Mouse (Mus musculus): ENCODE results near the gene Nav2. TPM values are rescaled to one million over a fixed set of nuclear protein-coding genes. Genes with fewer than 3 reads are reported as not detected.

The Nav2 gene
- polyA plus RNA-seq, 1 experiment, result 46.2 TPM

GRCm38 (mm10) chr7:49350321-49351007 is 441.9 kb downstream of the Nav2 start:
- Histone ChIP-seq H3K4me1 (replicated peaks; ENCODE audit: control insufficient read depth, insufficient read depth, low read length) (no peaks in the 10 kb centered on the region), H3K27me3 (ENCODE audit: control insufficient read depth, insufficient read depth, low read length) (no peaks in the 10 kb centered on the region), H3K4me3 (ENCODE audit: control insufficient read depth, insufficient read depth, low read length) (no peak overlapping the region), H3K27ac (ENCODE audit: control insufficient read depth, insufficient read depth, low read length) (no peak overlapping the region), H3K36me3 (ENCODE audit: control insufficient read depth, insufficient read depth, low read length) (no peaks in the 10 kb centered on the region)
- WGBS, result 82% methylated on average over 8 of the region's 8 CpGs
- DNase-seq, result no peak
- TF ChIP-seq POLR2A (IDR thresholded peaks at IDR 0.05; ENCODE audit: control insufficient read depth, extremely low read depth, insufficient read depth, low read length, poor library complexity) (no peak), CTCF (IDR thresholded peaks at IDR 0.05; ENCODE audit: borderline replicate concordance, control insufficient read depth, extremely low read depth, insufficient read depth, low read length, poor library complexity) (no peak)

DNA sequence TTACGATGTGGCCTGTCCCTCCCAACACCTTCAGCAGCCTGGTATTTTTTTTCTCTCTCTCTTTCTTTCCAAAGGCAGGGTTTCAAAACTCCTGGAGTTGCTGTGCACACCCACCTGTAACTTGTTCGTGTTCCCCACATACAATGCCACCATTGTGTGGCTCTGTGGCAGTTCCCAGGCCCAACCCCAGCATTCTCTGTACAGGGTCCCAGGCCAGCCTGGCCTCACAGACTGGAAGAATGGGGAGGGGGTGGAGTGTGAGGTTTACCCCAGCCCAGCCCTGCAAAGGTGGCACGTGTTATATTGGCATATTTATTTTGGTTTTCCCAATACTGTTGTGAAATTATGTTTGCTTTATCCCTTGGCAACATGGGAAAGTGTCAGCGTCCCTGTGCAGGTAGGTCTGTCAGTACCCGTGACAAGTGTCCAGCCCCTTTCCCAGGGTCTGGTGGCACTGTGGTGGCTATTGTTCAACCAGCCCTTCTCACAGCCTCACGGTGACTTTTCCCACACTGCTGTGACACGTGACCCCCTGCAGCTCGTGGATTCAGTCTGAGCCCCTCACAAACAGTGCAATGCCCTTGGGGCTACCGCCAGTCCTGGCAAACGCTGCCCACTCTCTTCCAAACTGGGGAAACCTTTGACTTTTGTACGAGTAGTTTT is 443.2 kb downstream of the Nav2 start:
- H3K27me3 ChIP-seq (ENCODE audit: control insufficient read depth, insufficient read depth, low read length), result no peaks in the 10 kb centered on the region
- 71% methylated on average over 11 of the region's 11 CpGs for WGBS

GRCm38 (mm10) chr7:49357441-49358165 is 449.1 kb downstream of the Nav2 start:
- Histone ChIP-seq H3K27me3 (ENCODE audit: control insufficient read depth, insufficient read depth, low read length) (no peaks in the 10 kb centered on the region), H3K36me3 (ENCODE audit: control insufficient read depth, insufficient read depth, low read length) (no peaks in the 10 kb centered on the region), H3K27ac (ENCODE audit: control insufficient read depth, insufficient read depth, low read length) (no peak overlapping the region), H3K4me3 (ENCODE audit: control insufficient read depth, insufficient read depth, low read length) (no peak overlapping the region), H3K4me1 (replicated peaks; ENCODE audit: control insufficient read depth, insufficient read depth, low read length) (peaks cover 3% of the 10 kb centered on the region; the same call in 1 of the 2 replicates)
- WGBS, result 79% methylated on average over 18 of the region's 18 CpGs
- TF ChIP-seq CTCF (IDR thresholded peaks at IDR 0.05; ENCODE audit: borderline replicate concordance, control insufficient read depth, extremely low read depth, insufficient read depth, low read length, poor library complexity), result no peak
- no peak for DNase-seq

More for the DNA sequence above, 443.2 kb downstream of the Nav2 start:
- Histone ChIP-seq H3K4me3 (ENCODE audit: control insufficient read depth, insufficient read depth, low read length) (no peak overlapping the region), H3K27ac (ENCODE audit: control insufficient read depth, insufficient read depth, low read length) (no peak overlapping the region), H3K36me3 (ENCODE audit: control insufficient read depth, insufficient read depth, low read length) (no peaks in the 10 kb centered on the region), H3K4me1 (replicated peaks; ENCODE audit: control insufficient read depth, insufficient read depth, low read length) (no peaks in the 10 kb centered on the region)
- DNase-seq, result no peak
- TF ChIP-seq CTCF (IDR thresholded peaks at IDR 0.05; ENCODE audit: borderline replicate concordance, control insufficient read depth, extremely low read depth, insufficient read depth, low read length, poor library complexity), result no peak
- TF ChIP-seq POLR2A (IDR thresholded peaks at IDR 0.05; ENCODE audit: control insufficient read depth, extremely low read depth, insufficient read depth, low read length, poor library complexity), result no peak

DNA sequence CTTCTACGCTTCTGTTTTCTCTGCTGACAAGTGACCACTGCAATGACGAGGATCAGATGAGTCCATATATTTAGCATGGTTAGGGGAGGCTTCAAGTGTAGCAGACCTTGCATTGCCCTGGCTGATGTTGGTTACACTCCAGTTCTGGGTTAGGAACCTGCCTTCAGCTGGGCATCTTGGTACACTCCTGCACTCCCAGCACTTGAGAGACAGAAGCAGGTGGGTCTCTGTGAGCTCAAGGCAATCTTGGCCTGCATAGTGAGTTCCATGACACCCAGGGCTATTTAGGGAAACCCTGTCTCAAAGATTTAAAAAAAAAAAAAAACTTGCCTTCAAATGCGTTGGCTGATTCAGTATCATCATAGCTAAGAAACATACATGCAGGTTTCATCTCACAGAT is 450.6 kb downstream of the Nav2 start:
- TF ChIP-seq CTCF (IDR thresholded peaks at IDR 0.05; ENCODE audit: borderline replicate concordance, control insufficient read depth, extremely low read depth, insufficient read depth, low read length, poor library complexity) (no peak), POLR2A (IDR thresholded peaks at IDR 0.05; ENCODE audit: control insufficient read depth, extremely low read depth, insufficient read depth, low read length, poor library complexity) (no peak)
- Histone ChIP-seq H3K4me1 (replicated peaks; ENCODE audit: control insufficient read depth, insufficient read depth, low read length) (peaks cover 12% of the 10 kb centered on the region), H3K27me3 (ENCODE audit: control insufficient read depth, insufficient read depth, low read length) (no peaks in the 10 kb centered on the region), H3K4me3 (ENCODE audit: control insufficient read depth, insufficient read depth, low read length) (no peak overlapping the region), H3K36me3 (ENCODE audit: control insufficient read depth, insufficient read depth, low read length) (no peaks in the 10 kb centered on the region), H3K27ac (ENCODE audit: control insufficient read depth, insufficient read depth, low read length) (no peak overlapping the region)
- no peak for DNase-seq
- WGBS, result 97% methylated on average over 3 of the region's 3 CpGs

- Histone ChIP-seq H3K27ac (ENCODE audit: control insufficient read depth, insufficient read depth, low read length) (no peak overlapping the region), H3K27me3 (ENCODE audit: control insufficient read depth, insufficient read depth, low read length) (no peaks in the 10 kb centered on the region), H3K4me3 (ENCODE audit: control insufficient read depth, insufficient read depth, low read length) (no peak overlapping the region), H3K36me3 (ENCODE audit: control insufficient read depth, insufficient read depth, low read length) (no peaks in the 10 kb centered on the region), H3K4me1 (replicated peaks; ENCODE audit: control insufficient read depth, insufficient read depth, low read length) (peaks cover 15% of the 10 kb centered on the region)
- TF ChIP-seq POLR2A (IDR thresholded peaks at IDR 0.05; ENCODE audit: control insufficient read depth, extremely low read depth, insufficient read depth, low read length, poor library complexity) (no peak), CTCF (IDR thresholded peaks at IDR 0.05; ENCODE audit: borderline replicate concordance, control insufficient read depth, extremely low read depth, insufficient read depth, low read length, poor library complexity) (no peak)
- 85% methylated on average over 3 of the region's 3 CpGs for WGBS
- DNase-seq, result no peak
Measured at GRCm38 (mm10) chr7:49360597-49360996, 452.1 kb downstream of the Nav2 start.

DNA sequence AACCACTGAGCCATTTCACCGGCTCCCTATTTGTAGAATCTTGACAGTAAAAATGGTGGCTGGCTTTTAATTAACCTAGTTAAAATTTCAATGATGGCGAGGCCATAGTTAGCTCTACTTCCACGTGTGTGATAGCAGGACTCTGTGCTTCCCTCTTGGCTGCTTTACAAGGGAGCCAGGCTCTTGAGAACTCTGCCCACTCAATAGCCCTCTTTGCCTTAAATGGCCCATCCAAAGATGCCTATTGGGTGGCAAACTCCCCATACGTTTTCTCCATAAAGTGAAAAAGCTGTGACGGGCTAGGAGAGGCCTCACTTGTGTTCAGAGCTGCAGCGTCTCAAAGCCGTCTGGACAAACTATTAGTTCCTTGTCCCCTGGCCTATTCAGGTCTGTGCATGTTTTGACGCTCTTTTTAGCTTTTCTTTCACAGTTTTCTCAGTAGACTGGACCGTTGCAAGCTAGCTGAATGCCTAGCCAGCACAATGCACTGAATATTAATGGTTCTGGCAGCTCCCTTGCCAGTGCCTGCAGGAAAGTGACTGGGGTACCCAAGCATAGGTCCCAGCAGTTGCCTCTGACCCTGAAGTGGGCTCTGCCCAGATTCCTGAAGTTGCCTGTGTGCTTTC is 453.1 kb downstream of the Nav2 start:
- Histone ChIP-seq H3K36me3 (ENCODE audit: control insufficient read depth, insufficient read depth, low read length) (no peaks in the 10 kb centered on the region), H3K4me3 (ENCODE audit: control insufficient read depth, insufficient read depth, low read length) (no peak overlapping the region), H3K27ac (ENCODE audit: control insufficient read depth, insufficient read depth, low read length) (no peak overlapping the region), H3K4me1 (replicated peaks; ENCODE audit: control insufficient read depth, insufficient read depth, low read length) (peaks cover 23% of the 10 kb centered on the region), H3K27me3 (ENCODE audit: control insufficient read depth, insufficient read depth, low read length) (no peaks in the 10 kb centered on the region)
- DNase-seq, result no peak
- no peak for TF ChIP-seq CTCF (IDR thresholded peaks at IDR 0.05; ENCODE audit: borderline replicate concordance, control insufficient read depth, extremely low read depth, insufficient read depth, low read length, poor library complexity)
- no peak for TF ChIP-seq POLR2A (IDR thresholded peaks at IDR 0.05; ENCODE audit: control insufficient read depth, extremely low read depth, insufficient read depth, low read length, poor library complexity)
- 90% methylated on average over 9 of the region's 9 CpGs for WGBS
